Mouse (Mus musculus): Measurements from ENCODE around the gene Olfr180. TPM values are rescaled to one million over a fixed set of nuclear protein-coding genes. Genes with fewer than 3 reads are reported as not detected.

Gene Olfr180
- polyA plus RNA-seq (2012; rRNA removed) = not detected in 2 replicates

DNA sequence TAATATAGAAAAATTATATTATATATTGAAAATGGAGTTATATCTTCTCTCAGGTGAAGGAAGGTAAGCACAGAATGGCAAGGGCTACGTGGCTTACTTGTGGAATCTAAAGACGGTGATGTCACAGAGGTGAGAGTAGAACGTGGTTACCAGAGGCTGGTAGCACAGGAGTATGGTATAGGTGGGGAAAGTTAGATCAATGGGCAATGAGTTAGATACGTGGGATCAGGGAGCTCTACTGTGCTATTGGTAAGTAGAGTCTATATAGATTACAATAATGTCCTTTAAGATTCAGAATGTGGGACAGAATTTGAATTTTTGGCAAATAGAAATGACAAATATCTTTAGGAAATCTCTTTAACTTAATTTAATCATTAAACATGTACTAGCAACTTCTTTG, at the start of gene Olfr180:
Gene Olfr180 (minus strand): TSS at position 101 of the 400 bp plus-strand sequence.
- H3K4me3 ChIP-seq (ENCODE audit: insufficient read depth, low read length) = no peak within 1 kb of the TSS
- no peaks in the 10 kb centered on the region for H3K4me1 ChIP-seq (ENCODE audit: control insufficient read depth, insufficient read depth, low read length)
- no peak within 1 kb of the TSS for H3K27ac ChIP-seq (ENCODE audit: insufficient read depth, low read length)
- no peak for TF ChIP-seq POLR2A (IDR thresholded peaks at IDR 0.05; ENCODE audit: extremely low read depth, insufficient read depth, low read length)
- TF ChIP-seq CTCF (IDR thresholded peaks at IDR 0.05; ENCODE audit: extremely low read depth, insufficient read depth, low read length) = no peak

DNA sequence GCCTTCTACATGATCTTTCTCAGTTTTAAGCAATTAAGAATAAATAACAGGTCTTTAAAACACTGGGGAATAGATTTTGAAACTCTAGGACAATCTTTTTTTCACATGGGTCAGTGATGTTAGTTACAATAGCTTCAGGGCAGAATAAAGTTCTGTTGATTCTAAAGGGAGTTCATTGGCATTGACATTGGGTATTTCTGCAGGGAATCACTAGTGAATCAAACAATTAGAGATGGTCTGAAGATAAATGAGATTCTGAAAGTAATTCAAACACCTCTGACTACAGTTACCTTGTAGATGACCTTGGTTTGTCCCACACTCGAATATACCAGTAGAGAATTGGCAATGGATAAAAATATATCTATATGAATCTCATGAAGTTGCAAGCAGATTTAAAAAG, 537 bp downstream of the Olfr180 start, which contains the start of gene Olfr181:
Gene Olfr181 (minus strand): TSS at position 101 of the 400 bp plus-strand sequence.
- no peak for TF ChIP-seq CTCF (IDR thresholded peaks at IDR 0.05; ENCODE audit: extremely low read depth, insufficient read depth, low read length)
- H3K27ac ChIP-seq (ENCODE audit: insufficient read depth, low read length) = no peak within 1 kb of the TSS
- no peak within 1 kb of the TSS for H3K4me3 ChIP-seq (ENCODE audit: insufficient read depth, low read length)
- H3K4me1 ChIP-seq (ENCODE audit: control insufficient read depth, insufficient read depth, low read length) = no peaks in the 10 kb centered on the region

DNA sequence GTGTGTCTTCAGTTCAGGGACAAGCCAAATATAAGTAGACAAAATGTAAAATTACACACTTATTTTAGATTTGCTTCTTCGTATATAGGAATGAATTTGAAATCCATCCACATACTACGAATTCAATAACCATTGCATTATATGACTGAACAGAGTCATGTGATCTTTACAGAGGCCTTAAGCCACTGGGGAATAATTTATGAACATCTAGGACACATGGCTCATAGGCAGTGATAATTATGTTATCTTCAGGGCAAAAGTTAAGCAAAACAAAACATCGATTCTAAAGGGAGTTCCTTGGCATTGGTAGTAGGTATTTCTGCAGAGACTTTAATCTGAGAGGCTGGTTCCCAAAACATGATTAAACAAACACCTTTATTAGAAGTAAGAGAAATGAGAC, 37.2 kb downstream of the Olfr180 start, which contains the start of gene Olfr178:
Gene Olfr178 (minus strand): TSS at position 101 of the 400 bp plus-strand sequence.
- H3K4me1 ChIP-seq (ENCODE audit: control insufficient read depth, insufficient read depth, low read length) = no peaks in the 10 kb centered on the region
- no peak within 1 kb of the TSS for H3K27ac ChIP-seq (ENCODE audit: insufficient read depth, low read length)
- TF ChIP-seq CTCF (IDR thresholded peaks at IDR 0.05; ENCODE audit: extremely low read depth, insufficient read depth, low read length) (no peak), POLR2A (IDR thresholded peaks at IDR 0.05; ENCODE audit: extremely low read depth, insufficient read depth, low read length) (no peak)
- H3K4me3 ChIP-seq (ENCODE audit: insufficient read depth, low read length) = no peak within 1 kb of the TSS

DNA sequence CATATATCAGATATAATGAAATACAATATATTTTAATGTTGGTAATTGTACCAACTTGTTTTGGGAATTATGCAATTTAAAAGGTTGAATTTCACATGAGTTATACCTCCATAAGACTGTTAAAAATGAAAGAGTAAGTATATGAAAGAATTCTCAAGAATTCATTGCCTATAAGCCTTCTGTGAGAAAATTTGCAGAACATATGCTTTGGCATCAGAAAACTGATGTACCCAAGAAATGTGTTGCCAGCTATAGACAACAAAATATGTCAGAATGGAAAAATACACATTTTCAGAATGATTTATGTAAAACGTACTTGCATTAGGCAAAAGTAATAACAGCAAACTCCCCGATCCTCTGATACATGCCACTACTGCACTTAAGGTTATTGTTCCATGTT, 44.8 kb downstream of the Olfr180 start:
- TF ChIP-seq POLR2A (IDR thresholded peaks at IDR 0.05; ENCODE audit: extremely low read depth, insufficient read depth, low read length) = no peak
- TF ChIP-seq CTCF (IDR thresholded peaks at IDR 0.05; ENCODE audit: extremely low read depth, insufficient read depth, low read length) = no peak
- Histone ChIP-seq H3K4me1 (ENCODE audit: control insufficient read depth, insufficient read depth, low read length) (no peaks in the 10 kb centered on the region), H3K4me3 (ENCODE audit: insufficient read depth, low read length) (no peak overlapping the region), H3K27ac (ENCODE audit: insufficient read depth, low read length) (no peak overlapping the region)

DNA sequence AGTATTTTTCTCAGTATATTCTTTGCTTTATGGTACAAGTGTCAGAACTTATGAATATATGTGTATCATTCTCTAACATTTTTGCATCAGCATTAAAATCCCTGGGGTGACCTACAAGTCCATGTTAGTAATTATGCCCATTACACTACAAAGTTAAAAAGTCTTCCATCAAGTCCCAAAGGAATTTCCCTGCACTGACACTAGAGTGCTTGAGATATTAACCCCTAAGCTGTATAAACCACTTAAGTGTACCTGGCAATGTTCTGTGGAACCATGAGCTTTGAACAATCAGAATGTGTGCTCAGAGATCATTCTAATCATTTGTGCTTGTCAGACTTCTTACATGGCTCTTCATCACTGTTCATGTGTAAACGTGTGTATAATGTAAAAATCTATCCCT, 54.5 kb downstream of the Olfr180 start, which contains the start of gene Olfr177:
Gene Olfr177 (minus strand): TSS at position 101 of the 400 bp plus-strand sequence.
- Histone ChIP-seq H3K4me3 (ENCODE audit: insufficient read depth, low read length) (no peak within 1 kb of the TSS), H3K27ac (ENCODE audit: insufficient read depth, low read length) (no peak within 1 kb of the TSS)
- TF ChIP-seq CTCF (IDR thresholded peaks at IDR 0.05; ENCODE audit: extremely low read depth, insufficient read depth, low read length) (no peak), POLR2A (IDR thresholded peaks at IDR 0.05; ENCODE audit: extremely low read depth, insufficient read depth, low read length) (no peak)

More for the DNA sequence above, 54.5 kb downstream of the Olfr180 start, which contains the start of gene Olfr177:
- H3K4me1 ChIP-seq (ENCODE audit: control insufficient read depth, insufficient read depth, low read length) = no peaks in the 10 kb centered on the region

Other genes starting within 250 kb of the Olfr180 start
- not detected in 2 replicates for gene Gpr15, start 210.3 kb downstream of the Olfr180 start, polyA plus RNA-seq (2012; rRNA removed)
- 136 and 139 TPM in 2 replicates for gene Cldnd1, start 201.5 kb downstream of the Olfr180 start, polyA plus RNA-seq (2012; rRNA removed)
- not detected in 2 replicates for gene Olfr172, start 166.2 kb downstream of the Olfr180 start, polyA plus RNA-seq (2012; rRNA removed)
- gene Olfr173, start 129.1 kb downstream of the Olfr180 start, polyA plus RNA-seq (2012; rRNA removed) = not detected in 2 replicates
- not detected in 2 replicates for gene Olfr175-ps1, start 102.6 kb downstream of the Olfr180 start, polyA plus RNA-seq (2012; rRNA removed)
- gene Olfr177, start 54.6 kb downstream of the Olfr180 start, polyA plus RNA-seq (2012; rRNA removed) = not detected in 2 replicates
- not detected in 2 replicates for gene Olfr178, start 37.3 kb downstream of the Olfr180 start, polyA plus RNA-seq (2012; rRNA removed)
- not detected in 2 replicates for gene Olfr181, start 637 bp downstream of the Olfr180 start, polyA plus RNA-seq (2012; rRNA removed)
- 0.06 TPM in 1 of 2 replicates, not detected in the other for gene Olfr183, start 66.0 kb upstream of the Olfr180 start, polyA plus RNA-seq (2012; rRNA removed)
- gene Olfr186, start 100.9 kb upstream of the Olfr180 start, polyA plus RNA-seq (2012; rRNA removed) = not detected in 2 replicates
- gene Olfr187, start 110.4 kb upstream of the Olfr180 start, polyA plus RNA-seq (2012; rRNA removed) = not detected in 2 replicates
- not detected in 2 replicates for gene Olfr190, start 148.6 kb upstream of the Olfr180 start, polyA plus RNA-seq (2012; rRNA removed)
- not detected in 2 replicates for gene Olfr191, start 160.4 kb upstream of the Olfr180 start, polyA plus RNA-seq (2012; rRNA removed)
- gene Olfr193, start 182.5 kb upstream of the Olfr180 start, polyA plus RNA-seq (2012; rRNA removed) = not detected in 2 replicates
- gene Olfr194, start 191.7 kb upstream of the Olfr180 start, polyA plus RNA-seq (2012; rRNA removed) = not detected in 2 replicates
- gene Olfr195, start 217.7 kb upstream of the Olfr180 start, polyA plus RNA-seq (2012; rRNA removed) = not detected in 2 replicates
- not detected in 2 replicates for gene Olfr196, start 241.1 kb upstream of the Olfr180 start, polyA plus RNA-seq (2012; rRNA removed)